Mouse (Mus musculus) forebrain, embryonic 11.5 days (tissue): ENCODE measurements around the gene Nr5a2. TPM values are rescaled to one million over a fixed set of nuclear protein-coding genes. Genes with fewer than 3 reads are reported as not detected.

Source experiments
- ATAC-seq: fragments of 200-750 bp; cut with Nextera tagmentation; replicated peaks from 2 replicates; pipeline ENCODE4 v1.8.0; 2017; ENCODE audit warnings: moderate TSS enrichment; ENCODE audit not compliant: low FRiP score
- DNase-seq: peaks from one replicate; pipeline ENCODE4 v3.0.0-alpha.2; 2017; ENCODE audit warnings: low spot score
- H3K27ac ChIP-seq: fragments of 300-500 bp; sonication (generic); 2 replicates; pipeline ENCODE4 v1.5.1; 2014; ENCODE audit warnings: low read depth, low read length
- H3K27me3 ChIP-seq: fragments of 300-500 bp; sonication (generic); 2 replicates; pipeline ENCODE4 v1.6.1; 2014; ENCODE audit warnings: mild to moderate bottlenecking, low read length, mixed read lengths; ENCODE audit not compliant: control insufficient read depth, insufficient read depth
- H3K36me3 ChIP-seq: fragments of 300-500 bp; sonication (generic); 2 replicates; pipeline ENCODE4 v1.6.1; 2014; ENCODE audit warnings: mild to moderate bottlenecking, low read length, moderate library complexity, mixed read lengths; ENCODE audit not compliant: control insufficient read depth, insufficient read depth
- H3K4me1 ChIP-seq: fragments of 300-500 bp; sonication (generic); replicated peaks from 2 replicates; pipeline ENCODE4 v1.6.1; 2014; ENCODE audit warnings: low read length, mixed read lengths; ENCODE audit not compliant: control insufficient read depth, insufficient read depth
- H3K4me2 ChIP-seq: fragments of 300-500 bp; sonication (generic); 2 replicates; pipeline ENCODE4 v1.6.1; 2014; ENCODE audit warnings: low read depth, mild to moderate bottlenecking, low read length, moderate library complexity, mixed read lengths; ENCODE audit not compliant: severe bottlenecking
- H3K4me3 ChIP-seq: fragments of 300-500 bp; sonication (generic); 2 replicates; pipeline ENCODE4 v1.5.1; 2014; ENCODE audit warnings: low read depth, low read length
- H3K9ac ChIP-seq: fragments of 300-500 bp; sonication (generic); 2 replicates; pipeline ENCODE4 v1.6.1; 2014; ENCODE audit warnings: low read length
- H3K9me3 ChIP-seq: fragments of 300-500 bp; sonication (generic); 2 replicates; pipeline ENCODE4 v1.6.1; 2016; ENCODE audit warnings: low read length, mixed read lengths; ENCODE audit not compliant: control insufficient read depth
- WGBS: fragments of 180-500 bp; shearing (Covaris S2); extraction: QIAGEN DNeasy Blood & Tissue Kit; methylation state at CpG from one replicate; pipeline ENCODE4 v1.1.7; 2014; 5-methylcytosine and 5-hydroxymethylcytosine counted together
- polyA plus RNA-seq: library from polyadenylated mRNA; unstranded; fragments of >200 nt; fragmentation: Nextera tagmentation; extraction: Ambion mirVana; gene quantifications from 2 replicates; pipeline ENCODE4 v1.2.1, GENCODE M21; 2014

Gene Nr5a2
- polyA plus RNA-seq, 1 experiment from 2014 or later: 0.33 TPM

GRCm38 (mm10) chr1:136946806-136947393, 13.3 kb downstream of the Nr5a2 start:
- peaks cover 11% of the 10 kb centered on the region for H3K4me1 ChIP-seq
- no peak overlapping the region for H3K27ac ChIP-seq
- no peak overlapping the region for H3K9ac ChIP-seq
- WGBS: under 1% methylated on average over 18 of the region's 18 CpGs
- H3K36me3 ChIP-seq: no peaks in the 10 kb centered on the region
- peaks cover 81% of the 10 kb centered on the region for H3K27me3 ChIP-seq
- H3K4me2 ChIP-seq: no peak overlapping the region
- ATAC-seq (no peak), DNase-seq (no peak)
- no peak overlapping the region for H3K4me3 ChIP-seq
- no peaks in the 10 kb centered on the region for H3K9me3 ChIP-seq

GRCm38 (mm10) chr1:136946404-136946803, 13.8 kb downstream of the Nr5a2 start:
- Histone ChIP-seq H3K4me2 (no peak overlapping the region), H3K9ac (no peak overlapping the region), H3K27ac (no peak overlapping the region), H3K4me3 (no peak overlapping the region), H3K4me1 (peaks cover 11% of the 10 kb centered on the region), H3K36me3 (no peaks in the 10 kb centered on the region), H3K9me3 (no peaks in the 10 kb centered on the region), H3K27me3 (peaks cover 76% of the 10 kb centered on the region)
- WGBS: under 1% methylated on average over 8 of the region's 8 CpGs
- ATAC-seq (no peak), DNase-seq (no peak)

GRCm38 (mm10) chr1:136945876-136946275, 14.4 kb downstream of the Nr5a2 start:
- no peak for DNase-seq

GRCm38 (mm10) chr1:136945426-136945825, 14.8 kb downstream of the Nr5a2 start:
- no peak for DNase-seq
- ATAC-seq: no peak
- H3K4me1 ChIP-seq: peaks cover 11% of the 10 kb centered on the region
- H3K4me2 ChIP-seq: no peak overlapping the region
- no peak overlapping the region for H3K9ac ChIP-seq
- no peaks in the 10 kb centered on the region for H3K36me3 ChIP-seq
- H3K27ac ChIP-seq: no peak overlapping the region
- 0% methylated on average over 7 of the region's 7 CpGs for WGBS
- H3K27me3 ChIP-seq: peaks cover 66% of the 10 kb centered on the region
- no peak overlapping the region for H3K4me3 ChIP-seq
- H3K9me3 ChIP-seq: no peaks in the 10 kb centered on the region

More at GRCm38 (mm10) chr1:136945876-136946275, 14.4 kb downstream of the Nr5a2 start:
- Histone ChIP-seq H3K27me3 (peaks cover 70% of the 10 kb centered on the region), H3K9me3 (no peaks in the 10 kb centered on the region), H3K4me3 (no peak overlapping the region), H3K27ac (no peak overlapping the region), H3K36me3 (no peaks in the 10 kb centered on the region), H3K4me1 (peaks cover 11% of the 10 kb centered on the region), H3K9ac (no peak overlapping the region), H3K4me2 (no peak overlapping the region)
- 2% methylated on average over 10 of the region's 10 CpGs for WGBS
- ATAC-seq: no peak

- H3K4me1 ChIP-seq: no peaks in the 10 kb centered on the region
- no peaks in the 10 kb centered on the region for H3K9me3 ChIP-seq
- H3K27ac ChIP-seq: no peak overlapping the region
- no peak for ATAC-seq
- DNase-seq: peak; percentile 40
- no peaks in the 10 kb centered on the region for H3K36me3 ChIP-seq
- H3K27me3 ChIP-seq: peaks cover 20% of the 10 kb centered on the region
- H3K4me3 ChIP-seq: no peak overlapping the region
- 64% methylated on average over 5 of the region's 5 CpGs for WGBS
- no peak overlapping the region for H3K9ac ChIP-seq
- no peak overlapping the region for H3K4me2 ChIP-seq
These were observed 19.6 kb downstream of the Nr5a2 start for GRCm38 (mm10) chr1:136940603-136941002.

- DNase-seq (no peak), ATAC-seq (no peak)
- no peaks in the 10 kb centered on the region for H3K9me3 ChIP-seq
- H3K27ac ChIP-seq: no peak overlapping the region
- H3K4me3 ChIP-seq: no peak overlapping the region
- whole genome bisulfite sequencing: 67% methylated on average over 1 of the region's 1 CpGs
- H3K4me2 ChIP-seq: no peak overlapping the region
- H3K4me1 ChIP-seq: no peaks in the 10 kb centered on the region
- no peak overlapping the region for H3K9ac ChIP-seq
- peaks cover 10% of the 10 kb centered on the region for H3K27me3 ChIP-seq
- no peaks in the 10 kb centered on the region for H3K36me3 ChIP-seq
These were observed 21.0 kb downstream of the Nr5a2 start for GRCm38 (mm10) chr1:136939220-136939619.

GRCm38 (mm10) chr1:136935960-136936324, 24.3 kb downstream of the Nr5a2 start:
- no peak overlapping the region for H3K4me3 ChIP-seq
- H3K9ac ChIP-seq: no peak overlapping the region
- no peaks in the 10 kb centered on the region for H3K27me3 ChIP-seq
- H3K36me3 ChIP-seq: no peaks in the 10 kb centered on the region
- H3K9me3 ChIP-seq: no peaks in the 10 kb centered on the region
- no peak overlapping the region for H3K4me2 ChIP-seq
- ATAC-seq (no peak), DNase-seq (no peak)
- H3K4me1 ChIP-seq: no peaks in the 10 kb centered on the region
- no peak overlapping the region for H3K27ac ChIP-seq
- WGBS: 90% methylated on average over 9 of the region's 9 CpGs

- no peaks in the 10 kb centered on the region for H3K9me3 ChIP-seq
- DNase-seq: no peak
- 85% methylated on average over 8 of the region's 8 CpGs for WGBS
- H3K4me3 ChIP-seq: no peak overlapping the region
- H3K27me3 ChIP-seq: no peaks in the 10 kb centered on the region
- no peaks in the 10 kb centered on the region for H3K4me1 ChIP-seq
- H3K4me2 ChIP-seq: no peak overlapping the region
- H3K9ac ChIP-seq: no peak overlapping the region
- no peak for ATAC-seq
- no peaks in the 10 kb centered on the region for H3K36me3 ChIP-seq
- no peak overlapping the region for H3K27ac ChIP-seq
These were observed 24.8 kb downstream of the Nr5a2 start for GRCm38 (mm10) chr1:136935316-136935959.

- H3K27ac ChIP-seq: no peak overlapping the region
- 96% methylated on average over 10 of the region's 10 CpGs for WGBS
- no peak overlapping the region for H3K4me3 ChIP-seq
- no peaks in the 10 kb centered on the region for H3K27me3 ChIP-seq
- H3K9me3 ChIP-seq: no peaks in the 10 kb centered on the region
- no peak for DNase-seq
- no peaks in the 10 kb centered on the region for H3K4me1 ChIP-seq
- H3K9ac ChIP-seq: no peak overlapping the region
- ATAC-seq: no peak
- no peak overlapping the region for H3K4me2 ChIP-seq
- H3K36me3 ChIP-seq: no peaks in the 10 kb centered on the region
These were observed 26.2 kb downstream of the Nr5a2 start for GRCm38 (mm10) chr1:136934051-136934450.
